Comparison of ENCODE assay signal across 8 mouse cellular contexts in genomic region chr1:87263796-87264133, GRCm38 (mm10). TPM values are rescaled to one million over a fixed set of nuclear protein-coding genes. Genes with fewer than 3 reads are reported as not detected.
DNase-seq lines count a peak whose midpoint lies in the region; ATAC-seq and TF ChIP-seq lines count a peak whose summit lies in the region.

No protein-coding gene starts in this region.

- TF ChIP-seq CTCF in CH12.LX (conservative IDR thresholded peaks at IDR 0.05 in 1 of 2, IDR thresholded peaks at IDR 0.05 in 1 of 2; ENCODE audit: low read depth in 2 of 2, low read length in 2 of 2), result no peak

- H3K27me3 ChIP-seq in heart, embryonic 11.5 days (ENCODE audit: control insufficient read depth, insufficient read depth, low read length), result peaks cover 82% of the 10 kb centered on the region
- H3K27me3 ChIP-seq in CH12.LX (replicated peaks), result peaks cover 8% of the 10 kb centered on the region
- peaks cover 43% of the 10 kb centered on the region for H3K27me3 ChIP-seq in forebrain, embryonic 15.5 days
- peaks cover 72% of the 10 kb centered on the region for H3K27me3 ChIP-seq in liver, embryonic 16.5 days (ENCODE audit: control insufficient read depth, insufficient read depth, low read depth, low read length)

- 2% methylated on average over 12 of the region's 12 CpGs for WGBS in heart, embryonic 11.5 days (ENCODE audit: insufficient replicate concordance)
- WGBS in forebrain, embryonic 15.5 days, result 2% methylated on average over 12 of the region's 12 CpGs
- WGBS in liver, embryonic 16.5 days (ENCODE audit: insufficient replicate concordance), result 5% methylated on average over 12 of the region's 12 CpGs

- no peaks in the 10 kb centered on the region for H3K79me2 ChIP-seq in CH12.LX (replicated peaks; ENCODE audit: control insufficient read depth, extremely low read depth, insufficient read depth, poor library complexity, severe bottlenecking)

- H3K4me2 ChIP-seq in heart, embryonic 11.5 days, result peak overlapping the region; percentile 92
- peak overlapping the region; percentile 74 for H3K4me2 ChIP-seq in CH12.LX (ENCODE audit: insufficient read depth, low read depth, poor library complexity, severe bottlenecking)
- H3K4me2 ChIP-seq in forebrain, embryonic 15.5 days (replicated peaks), result peak overlapping the region; percentile 100
- peak overlapping the region; percentile 55 for H3K4me2 ChIP-seq in liver, embryonic 16.5 days (ENCODE audit: low read depth, low read length)

- no peak for TF ChIP-seq POLR2A in CH12.LX (IDR thresholded peaks at IDR 0.05; ENCODE audit: low read depth, low read length)

- TF ChIP-seq EP300 in CH12.LX (IDR thresholded peaks at IDR 0.05; ENCODE audit: low read length), result no peak

- DNase-seq in heart, postnatal 25 days (ENCODE audit: low spot score), result no peak
- no peak for DNase-seq in CH12.LX (ENCODE audit: extremely low read depth)
- DNase-seq in left cerebral cortex, postnatal 14 days (ENCODE audit: low spot score in 2 of 2), result no peak
- DNase-seq in right cerebral cortex, postnatal 25 days, result no peak
- no peak for DNase-seq in adrenal gland, postnatal 36 days

- H3K27ac ChIP-seq in heart, embryonic 11.5 days (ENCODE audit: low read depth, low read length), result no peak overlapping the region
- H3K27ac ChIP-seq in CH12.LX (ENCODE audit: insufficient read depth, low read depth), result no peak overlapping the region
- no peak overlapping the region for H3K27ac ChIP-seq in forebrain, embryonic 15.5 days (replicated peaks)
- H3K27ac ChIP-seq in liver, embryonic 16.5 days (ENCODE audit: low read length), result no peak overlapping the region

- no peaks in the 10 kb centered on the region for H3K9me3 ChIP-seq in heart, embryonic 11.5 days (replicated peaks; ENCODE audit: control insufficient read depth, low read length)
- H3K9me3 ChIP-seq in CH12.LX (replicated peaks; ENCODE audit: low read length), result peaks cover 2% of the 10 kb centered on the region
- H3K9me3 ChIP-seq in forebrain, embryonic 15.5 days, result no peaks in the 10 kb centered on the region
- no peaks in the 10 kb centered on the region for H3K9me3 ChIP-seq in liver, embryonic 16.5 days (replicated peaks; ENCODE audit: control insufficient read depth, low read length)

- dilution Hi-C loops in CH12.LX (cut with MboI; ENCODE audit: extremely low pct_ligation_motif_present, extremely low pct_unique_long_range_greater_than_20kb, low sequenced_read_pairs), result no loop called here

- peak overlapping the region; percentile 47 for H3K4me3 ChIP-seq in heart, embryonic 11.5 days (ENCODE audit: low read depth, low read length)
- H3K4me3 ChIP-seq in CH12.LX (replicated peaks in 1 of 3; ENCODE audit: low read depth in 2 of 3, low read length in 2 of 3, poor library complexity in 1 of 3), result no peak overlapping the region
- H3K4me3 ChIP-seq in forebrain, embryonic 15.5 days, result peak overlapping the region; percentile 56
- H3K4me3 ChIP-seq in liver, embryonic 16.5 days (ENCODE audit: low read depth, low read length), result peak overlapping the region; percentile 47

- peaks cover 10% of the 10 kb centered on the region; the same call in 1 of the 2 replicates for H3K4me1 ChIP-seq in heart, embryonic 11.5 days (ENCODE audit: control insufficient read depth, insufficient read depth, low read length)
- H3K4me1 ChIP-seq in CH12.LX (ENCODE audit: control insufficient read depth in 1 of 2, insufficient read depth in 2 of 2), result peaks cover 3 to 16% of the 10 kb centered on the region in 2 experiments
- H3K4me1 ChIP-seq in forebrain, embryonic 15.5 days, result peaks cover 29% of the 10 kb centered on the region
- H3K4me1 ChIP-seq in liver, embryonic 16.5 days (ENCODE audit: control insufficient read depth, low read depth, low read length), result no peaks in the 10 kb centered on the region; the same call in 1 of the 2 replicates

- no peak for TF ChIP-seq RAD21 in CH12.LX (IDR thresholded peaks at IDR 0.05; ENCODE audit: low read depth, low read length)

- no peak for ATAC-seq in heart, embryonic 11.5 days (replicated peaks; ENCODE audit: insufficient number of reproducible peaks, low FRiP score, low TSS enrichment)
- ATAC-seq in forebrain, embryonic 15.5 days (replicated peaks), result 0 out of 2 replicates have a peak, but pooled peaks have one; percentile 46
- ATAC-seq in liver, embryonic 16.5 days (ENCODE audit: low read depth), result no peak

- H3K36me3 ChIP-seq in heart, embryonic 11.5 days (ENCODE audit: control insufficient read depth, insufficient read depth, low read length), result no peaks in the 10 kb centered on the region
- H3K36me3 ChIP-seq in CH12.LX (replicated peaks in 1 of 2; ENCODE audit: control insufficient read depth in 1 of 2, insufficient read depth in 1 of 2, low read length in 1 of 2), result no peaks in the 10 kb centered on the region
- H3K36me3 ChIP-seq in forebrain, embryonic 15.5 days, result no peaks in the 10 kb centered on the region
- H3K36me3 ChIP-seq in liver, embryonic 16.5 days (ENCODE audit: control insufficient read depth, insufficient read depth), result no peaks in the 10 kb centered on the region

- in situ Hi-C loops in CH12.LX (cut with MboI; ENCODE audit: low pct_ligation_motif_present, low pct_unique_long_range_greater_than_20kb, low sequenced_read_pairs), result no loop called here

- H3K9ac ChIP-seq in heart, embryonic 11.5 days (ENCODE audit: low read depth, low read length), result no peak overlapping the region
- H3K9ac ChIP-seq in CH12.LX (ENCODE audit: insufficient read depth, low read depth), result no peak overlapping the region
- peak overlapping the region; percentile 47; the same call in 1 of the 2 replicates for H3K9ac ChIP-seq in forebrain, embryonic 15.5 days (replicated peaks)
- no peak overlapping the region for H3K9ac ChIP-seq in liver, embryonic 16.5 days (ENCODE audit: low read depth, low read length)

- intact Hi-C loops in heart, postnatal 25 days (cut with DNase I), result no loop called here
- intact Hi-C loops in left cerebral cortex, postnatal 14 days (cut with DNase I), result no loop called here

TF ChIP-seq in CH12.LX, 34 proteins besides CTCF, POLR2A, EP300 and RAD21:
- no peak for TF ChIP-seq IRF4 (IDR thresholded peaks at IDR 0.05; ENCODE audit: low read depth, low read length)
- no peak for TF ChIP-seq ZMIZ1 (IDR thresholded peaks at IDR 0.05; ENCODE audit: low read depth, low read length)
- no peak for TF ChIP-seq POLR2AphosphoS2 (IDR thresholded peaks at IDR 0.05; ENCODE audit: low read depth, low read length)
- TF ChIP-seq MYC (IDR thresholded peaks at IDR 0.05; ENCODE audit: low read depth, low read length), result no peak
- no peak for TF ChIP-seq PAX5 (IDR thresholded peaks at IDR 0.05; ENCODE audit: low read length)
- no peak for TF ChIP-seq BHLHE40 (IDR thresholded peaks at IDR 0.05; ENCODE audit: low read depth, low read length)
- no peak for TF ChIP-seq MXI1 (IDR thresholded peaks at IDR 0.05; ENCODE audit: low read depth, low read length)
- TF ChIP-seq E2F4 (IDR thresholded peaks at IDR 0.05; ENCODE audit: insufficient replicate concordance, low read depth, low read length), result no peak

RNA-seq across cellular contexts. Expression of gene Efhd1, which starts 0.4 kb away (rescaled TPM):
- polyA plus RNA-seq in heart, embryonic 11.5 days (2014; fragmentation: Nextera tagmentation; extraction: Ambion mirVana), result 0.26 and 0.42 TPM in 2 replicates
- total RNA-seq in heart, postnatal 25 days (2021), result 1 to 10 TPM; 3.2 to 3.3 TPM
- 0.25 and 1.2 TPM in 2 replicates for total RNA-seq in CH12.LX (2012; rRNA removed)
- 0.12 and 0.22 TPM in 2 replicates for total RNA-seq in CH12.LX (2014; rRNA removed)
- polyA plus RNA-seq in CH12.LX (2012; ENCODE audit: insufficient read length, low read depth), result 0.13 TPM in 1 of 2 replicates, not detected in the other
- 0.89 and 0.90 TPM in 2 replicates for polyA plus RNA-seq in forebrain, embryonic 15.5 days (2015; fragmentation: Nextera tagmentation; extraction: Ambion mirVana)
- polyA plus RNA-seq in liver, embryonic 16.5 days (2015; fragmentation: Nextera tagmentation; extraction: Ambion mirVana), result 0.09 and 0.19 TPM in 2 replicates
- total RNA-seq in left cerebral cortex, postnatal 14 days (2021), result 1 to 10 TPM; 4.8 to 6.3 TPM
- total RNA-seq in adrenal gland, postnatal 36 days (2021), result 100 to 1,000 TPM; 317 to 479 TPM

RNA-seq across cellular contexts. Expression of gene Eif4e2, which starts 50.1 kb away (rescaled TPM):
- 121 and 128 TPM in 2 replicates for polyA plus RNA-seq in heart, embryonic 11.5 days (2014; fragmentation: Nextera tagmentation; extraction: Ambion mirVana)
- 10 to 100 TPM; 47.5 to 52.2 TPM for total RNA-seq in heart, postnatal 25 days (2021)
- total RNA-seq in CH12.LX (2012; rRNA removed) (175 and 208 TPM in 2 replicates), CH12.LX (2014; rRNA removed) (228 and 245 TPM in 2 replicates)
- 264 and 289 TPM in 2 replicates for polyA plus RNA-seq in CH12.LX (2012; ENCODE audit: insufficient read length, low read depth)
- 93.5 and 98.5 TPM in 2 replicates for polyA plus RNA-seq in forebrain, embryonic 15.5 days (2015; fragmentation: Nextera tagmentation; extraction: Ambion mirVana)
- 64.2 and 68.8 TPM in 2 replicates for polyA plus RNA-seq in liver, embryonic 16.5 days (2015; fragmentation: Nextera tagmentation; extraction: Ambion mirVana)
- 10 to 100 TPM; 72.7 to 75.0 TPM for total RNA-seq in left cerebral cortex, postnatal 14 days (2021)
- total RNA-seq in adrenal gland, postnatal 36 days (2021), result 10 to 100 TPM; 86.8 to 90.0 TPM

RNA-seq across cellular contexts. Expression of gene Chrng, which starts 59.3 kb away (rescaled TPM):
- 0.93 and 1.5 TPM in 2 replicates for polyA plus RNA-seq in heart, embryonic 11.5 days (2014; fragmentation: Nextera tagmentation; extraction: Ambion mirVana)
- total RNA-seq in heart, postnatal 25 days (2021), result not detected
- total RNA-seq in CH12.LX (2012; rRNA removed) (0.04 TPM in 2 replicates), CH12.LX (2014; rRNA removed) (not detected in 2 replicates)
- polyA plus RNA-seq in CH12.LX (2012; ENCODE audit: insufficient read length, low read depth), result not detected in 2 replicates
- not detected in 2 replicates for polyA plus RNA-seq in forebrain, embryonic 15.5 days (2015; fragmentation: Nextera tagmentation; extraction: Ambion mirVana)
- 0.18 and 0.99 TPM in 2 replicates for polyA plus RNA-seq in liver, embryonic 16.5 days (2015; fragmentation: Nextera tagmentation; extraction: Ambion mirVana)
- not detected for total RNA-seq in left cerebral cortex, postnatal 14 days (2021)
- not detected for total RNA-seq in adrenal gland, postnatal 36 days (2021)

Comparison
In these comparisons a context has a peak if more than half of its experiments do, and no peak if none do; other contexts are left out.
1. H3K4me3 ChIP-seq: peak in heart, embryonic 11.5 days (single experiment), forebrain, embryonic 15.5 days (single experiment) and liver, embryonic 16.5 days (single experiment); none in CH12.LX (0 of 3).
2. RNA of gene Efhd1, which starts 0.4 kb away (total RNA-seq): 317 to 479 TPM in adrenal gland, postnatal 36 days; 4.8 to 6.3 TPM in left cerebral cortex, postnatal 14 days, 3.2 to 3.3 TPM in heart, postnatal 25 days and 0.12 to 1.2 TPM in CH12.LX; every median in the first group is over 10 times any median in the second.
3. Peak in every context shown above with its lines, with median percentiles within 50 percentile points of each other: H3K4me2 ChIP-seq.